Mouse (Mus musculus) fibroblast of lung, adult 2 months (primary cell): ENCODE measurements around the gene Smpdl3b.

Experiments
- DNase-seq: peaks from one replicate; pipeline ENCODE4 v3.0.0-alpha.2; 2011; ENCODE audit warnings: low read depth

Smpdl3b gene

GRCm38 (mm10) chr4:132733071-132733770, 23.8 kb downstream of the Smpdl3b start:
- no peak for DNase-seq

- DNase-seq = peak; percentile 51
These were observed 24.8 kb downstream of the Smpdl3b start, which contains the start of gene Xkr8 for GRCm38 (mm10) chr4:132732148-132732684. Gene Xkr8 (minus strand): TSS chr4:132732546.

- no peak for DNase-seq
These were observed 25.4 kb downstream of the Smpdl3b start for GRCm38 (mm10) chr4:132731616-132732015.

GRCm38 (mm10) chr4:132728233-132728632, 28.8 kb downstream of the Smpdl3b start:
- DNase-seq = no peak

- DNase-seq = no peak
These were observed 38.8 kb downstream of the Smpdl3b start for GRCm38 (mm10) chr4:132718251-132718650.

GRCm38 (mm10) chr4:132713181-132713580, 43.9 kb downstream of the Smpdl3b start:
- no peak for DNase-seq

GRCm38 (mm10) chr4:132706885-132707284, 50.2 kb downstream of the Smpdl3b start:
- DNase-seq = no peak

- DNase-seq = no peak
These were observed 55.0 kb downstream of the Smpdl3b start for GRCm38 (mm10) chr4:132702076-132702475.

- DNase-seq = no peak
These were observed 63.7 kb downstream of the Smpdl3b start for GRCm38 (mm10) chr4:132693366-132693765.

GRCm38 (mm10) chr4:132689634-132690033, 67.4 kb downstream of the Smpdl3b start:
- no peak for DNase-seq
